Mouse (Mus musculus): ENCODE measurements at regions not wholly inside any gene's neighbourhood (a gene's known extent, or its start where the extent isn't known, plus 50 kb on each side); places are given as distances from the start of the nearest gene placed in this dataset.

DNA sequence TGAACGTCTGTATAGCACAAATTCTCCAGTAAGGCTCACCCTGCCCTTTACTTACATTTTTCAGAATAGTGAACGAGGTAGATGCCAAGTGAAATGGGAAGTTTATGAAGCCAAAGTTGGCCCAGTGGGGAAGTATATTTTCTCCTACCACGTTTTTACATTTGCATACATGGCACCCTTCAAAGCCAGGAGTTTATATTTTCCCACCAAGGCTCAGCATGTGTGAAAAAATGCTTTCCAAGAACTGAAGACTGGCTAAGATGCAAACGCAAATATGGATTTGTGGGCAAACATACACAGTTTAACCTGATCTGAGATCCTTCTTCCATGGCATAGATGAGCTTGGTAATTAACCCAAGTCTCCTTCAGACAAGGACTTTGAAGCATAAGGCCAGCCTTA is 2209.4 kb upstream of the Gm7489 start:
- no peak overlapping the region for H3K4me2 ChIP-seq (replicated peaks; ENCODE audit: low read depth, low read length)
- no peak overlapping the region for H3K27ac ChIP-seq (ENCODE audit: low read length)
- no peak overlapping the region for H3K9ac ChIP-seq (replicated peaks; ENCODE audit: low read depth, low read length)
- ATAC-seq (ENCODE audit: insufficient number of reproducible peaks, insufficient read depth, low FRiP score, low read depth) = no peak
- H3K4me3 ChIP-seq (ENCODE audit: low read depth, low read length) = no peak overlapping the region
- no peaks in the 10 kb centered on the region for H3K27me3 ChIP-seq (ENCODE audit: control insufficient read depth, insufficient read depth, low read length)
- 0 out of 2 replicates have a peak, but pooled peaks cover 3% of the 10 kb centered on the region for H3K4me1 ChIP-seq (ENCODE audit: control insufficient read depth, insufficient read depth, low read length)
- H3K36me3 ChIP-seq (ENCODE audit: control insufficient read depth, insufficient read depth, low read length) = no peaks in the 10 kb centered on the region
- H3K9me3 ChIP-seq (ENCODE audit: control insufficient read depth, low read depth, low read length) = no peaks in the 10 kb centered on the region
- 69% methylated on average over 4 of the region's 4 CpGs for WGBS

GRCm38 (mm10) chr15:51676694-51677093 is 2208.0 kb upstream of the Gm7489 start:
- Histone ChIP-seq H3K4me3 (ENCODE audit: low read depth, low read length) (no peak overlapping the region), H3K4me2 (replicated peaks; ENCODE audit: low read depth, low read length) (no peak overlapping the region), H3K36me3 (ENCODE audit: control insufficient read depth, insufficient read depth, low read length) (no peaks in the 10 kb centered on the region), H3K9me3 (ENCODE audit: control insufficient read depth, low read depth, low read length) (no peaks in the 10 kb centered on the region), H3K9ac (replicated peaks; ENCODE audit: low read depth, low read length) (no peak overlapping the region), H3K4me1 (ENCODE audit: control insufficient read depth, insufficient read depth, low read length) (0 out of 2 replicates have a peak, but pooled peaks cover under 1% of the 10 kb centered on the region), H3K27me3 (ENCODE audit: control insufficient read depth, insufficient read depth, low read length) (no peaks in the 10 kb centered on the region), H3K27ac (ENCODE audit: low read length) (no peak overlapping the region)
- WGBS = 90% methylated on average over 3 of the region's 3 CpGs
- ATAC-seq (ENCODE audit: insufficient number of reproducible peaks, insufficient read depth, low FRiP score, low read depth) = no peak

DNA sequence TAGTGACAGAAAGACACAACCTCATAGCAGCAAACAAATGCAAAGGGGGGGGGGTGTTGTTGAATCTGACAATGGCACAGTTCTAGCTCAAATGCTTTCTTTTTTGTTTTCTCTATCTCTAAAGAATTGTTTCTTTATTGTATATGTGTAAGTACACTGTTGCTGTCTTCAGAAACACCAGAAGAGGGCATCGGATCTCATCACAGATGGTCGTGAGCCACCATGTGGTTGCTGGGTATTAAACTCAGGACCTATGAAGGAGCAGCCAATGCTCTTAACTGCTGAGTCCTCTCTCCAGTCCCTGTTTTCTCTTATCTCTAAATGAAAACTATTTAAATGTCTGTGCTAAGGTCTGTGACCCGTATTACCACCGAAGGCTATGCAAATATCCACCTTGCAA is 2207.4 kb upstream of the Gm7489 start:
- no peak overlapping the region for H3K4me2 ChIP-seq (replicated peaks; ENCODE audit: low read depth, low read length)
- H3K9ac ChIP-seq (replicated peaks; ENCODE audit: low read depth, low read length) = no peak overlapping the region
- H3K4me1 ChIP-seq (ENCODE audit: control insufficient read depth, insufficient read depth, low read length) = no peaks in the 10 kb centered on the region
- H3K27ac ChIP-seq (ENCODE audit: low read length) = no peak overlapping the region
- no peaks in the 10 kb centered on the region for H3K36me3 ChIP-seq (ENCODE audit: control insufficient read depth, insufficient read depth, low read length)
- no peak for ATAC-seq (ENCODE audit: insufficient number of reproducible peaks, insufficient read depth, low FRiP score, low read depth)
- 74% methylated on average over 4 of the region's 4 CpGs for WGBS
- H3K4me3 ChIP-seq (ENCODE audit: low read depth, low read length) = no peak overlapping the region
- no peaks in the 10 kb centered on the region for H3K9me3 ChIP-seq (ENCODE audit: control insufficient read depth, low read depth, low read length)
- H3K27me3 ChIP-seq (ENCODE audit: control insufficient read depth, insufficient read depth, low read length) = no peaks in the 10 kb centered on the region

GRCm38 (mm10) chr15:51679186-51679902 is 2205.4 kb upstream of the Gm7489 start:
- no peaks in the 10 kb centered on the region for H3K9me3 ChIP-seq (ENCODE audit: control insufficient read depth, low read depth, low read length)
- no peaks in the 10 kb centered on the region for H3K27me3 ChIP-seq (ENCODE audit: control insufficient read depth, insufficient read depth, low read length)
- no peak overlapping the region for H3K4me2 ChIP-seq (replicated peaks; ENCODE audit: low read depth, low read length)
- ATAC-seq (ENCODE audit: insufficient number of reproducible peaks, insufficient read depth, low FRiP score, low read depth) = no peak
- no peak overlapping the region for H3K4me3 ChIP-seq (ENCODE audit: low read depth, low read length)
- no peaks in the 10 kb centered on the region for H3K36me3 ChIP-seq (ENCODE audit: control insufficient read depth, insufficient read depth, low read length)
- H3K9ac ChIP-seq (replicated peaks; ENCODE audit: low read depth, low read length) = no peak overlapping the region
- no peak overlapping the region for H3K27ac ChIP-seq (ENCODE audit: low read length)
- no peaks in the 10 kb centered on the region for H3K4me1 ChIP-seq (ENCODE audit: control insufficient read depth, insufficient read depth, low read length)
- 47% methylated on average over 12 of the region's 12 CpGs for WGBS

DNA sequence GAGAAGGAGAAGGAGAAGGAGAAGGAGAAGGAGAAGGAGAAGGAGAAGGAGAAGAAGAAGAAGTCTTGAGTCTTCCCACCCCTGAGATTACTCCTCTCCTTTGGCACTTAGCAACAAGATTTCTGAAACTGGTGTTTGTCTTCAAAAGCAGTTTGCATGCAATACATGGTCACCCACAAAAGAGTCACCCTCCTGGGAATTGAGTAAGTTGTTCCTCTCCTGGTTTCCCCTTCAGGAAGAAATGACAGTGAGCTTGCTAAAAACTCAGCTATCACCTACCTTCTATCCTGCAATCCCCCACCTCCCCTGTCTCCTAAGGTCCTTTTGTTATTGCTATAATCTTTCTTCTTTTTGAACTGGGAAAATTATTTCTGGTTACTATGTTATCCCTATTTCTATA is 2204.2 kb upstream of the Gm7489 start:
- Histone ChIP-seq H3K9ac (replicated peaks; ENCODE audit: low read depth, low read length) (no peak overlapping the region), H3K9me3 (ENCODE audit: control insufficient read depth, low read depth, low read length) (no peaks in the 10 kb centered on the region), H3K4me2 (replicated peaks; ENCODE audit: low read depth, low read length) (no peak overlapping the region), H3K36me3 (ENCODE audit: control insufficient read depth, insufficient read depth, low read length) (no peaks in the 10 kb centered on the region), H3K4me3 (ENCODE audit: low read depth, low read length) (no peak overlapping the region), H3K4me1 (ENCODE audit: control insufficient read depth, insufficient read depth, low read length) (no peaks in the 10 kb centered on the region), H3K27me3 (ENCODE audit: control insufficient read depth, insufficient read depth, low read length) (no peaks in the 10 kb centered on the region), H3K27ac (ENCODE audit: low read length) (no peak overlapping the region)
- no peak for ATAC-seq (ENCODE audit: insufficient number of reproducible peaks, insufficient read depth, low FRiP score, low read depth)

- Histone ChIP-seq H3K27ac (ENCODE audit: low read length) (no peak overlapping the region), H3K9me3 (ENCODE audit: control insufficient read depth, low read depth, low read length) (no peaks in the 10 kb centered on the region), H3K4me3 (ENCODE audit: low read depth, low read length) (no peak overlapping the region), H3K36me3 (ENCODE audit: control insufficient read depth, insufficient read depth, low read length) (no peaks in the 10 kb centered on the region), H3K27me3 (ENCODE audit: control insufficient read depth, insufficient read depth, low read length) (no peaks in the 10 kb centered on the region), H3K4me2 (replicated peaks; ENCODE audit: low read depth, low read length) (no peak overlapping the region), H3K4me1 (ENCODE audit: control insufficient read depth, insufficient read depth, low read length) (no peaks in the 10 kb centered on the region), H3K9ac (replicated peaks; ENCODE audit: low read depth, low read length) (no peak overlapping the region)
- WGBS = 91% methylated on average over 6 of the region's 6 CpGs
- ATAC-seq (ENCODE audit: insufficient number of reproducible peaks, insufficient read depth, low FRiP score, low read depth) = no peak
Measured at GRCm38 (mm10) chr15:51681191-51681590, 2203.5 kb upstream of the Gm7489 start.

DNA sequence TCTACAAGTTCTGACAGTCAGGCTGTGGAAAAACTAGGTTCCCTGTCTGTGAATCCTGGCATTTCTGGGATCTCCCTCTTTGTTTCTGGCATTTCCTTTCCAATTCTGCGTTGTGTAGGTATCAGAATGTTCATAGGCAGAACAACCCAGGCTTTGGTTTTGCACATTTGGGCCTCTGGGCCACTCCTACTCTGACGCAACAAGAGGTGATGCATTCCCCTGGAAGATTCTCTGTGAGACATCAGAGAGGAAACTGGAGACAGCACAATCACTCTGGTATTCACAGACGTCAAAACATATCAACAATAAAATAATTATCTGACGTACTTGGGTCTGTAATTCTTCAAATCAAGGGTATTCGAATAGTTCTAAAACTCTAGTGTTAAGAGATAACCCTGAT is 2202.4 kb upstream of the Gm7489 start:
- H3K27ac ChIP-seq (ENCODE audit: low read length) = no peak overlapping the region
- 57% methylated on average over 5 of the region's 5 CpGs for whole genome bisulfite sequencing
- no peak overlapping the region for H3K4me2 ChIP-seq (replicated peaks; ENCODE audit: low read depth, low read length)
- no peaks in the 10 kb centered on the region for H3K27me3 ChIP-seq (ENCODE audit: control insufficient read depth, insufficient read depth, low read length)
- no peaks in the 10 kb centered on the region for H3K4me1 ChIP-seq (ENCODE audit: control insufficient read depth, insufficient read depth, low read length)
- no peaks in the 10 kb centered on the region for H3K9me3 ChIP-seq (ENCODE audit: control insufficient read depth, low read depth, low read length)
- ATAC-seq (ENCODE audit: insufficient number of reproducible peaks, insufficient read depth, low FRiP score, low read depth) = no peak
- no peaks in the 10 kb centered on the region for H3K36me3 ChIP-seq (ENCODE audit: control insufficient read depth, insufficient read depth, low read length)
- H3K9ac ChIP-seq (replicated peaks; ENCODE audit: low read depth, low read length) = no peak overlapping the region
- H3K4me3 ChIP-seq (ENCODE audit: low read depth, low read length) = no peak overlapping the region

DNA sequence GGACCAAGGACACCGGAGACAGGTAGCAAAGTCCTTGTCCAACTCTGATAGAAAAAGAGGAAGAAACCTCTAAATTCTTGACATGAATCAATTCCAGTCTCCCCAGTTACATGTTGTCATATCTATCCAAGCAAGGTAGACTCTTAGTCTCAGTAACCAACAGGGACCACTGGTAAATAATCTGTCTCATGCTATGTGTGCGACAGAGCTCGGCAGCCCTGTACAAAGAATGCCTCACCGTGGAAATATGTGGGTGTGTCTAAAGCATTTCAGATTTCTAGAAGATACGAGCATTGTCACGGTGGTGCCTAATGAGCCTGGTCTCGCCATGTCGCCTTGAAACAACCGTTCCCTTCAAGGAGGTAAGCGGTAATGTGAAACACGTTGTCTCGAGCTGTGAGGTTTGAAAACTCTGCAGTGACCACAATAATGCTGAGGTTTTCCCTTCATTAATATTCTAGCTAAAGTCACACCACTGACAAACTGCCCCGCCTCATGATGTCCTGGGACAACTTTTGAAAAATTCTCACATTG is 2197.6 kb upstream of the Gm7489 start:
- ATAC-seq (ENCODE audit: insufficient number of reproducible peaks, insufficient read depth, low FRiP score, low read depth) = no peak

DNA sequence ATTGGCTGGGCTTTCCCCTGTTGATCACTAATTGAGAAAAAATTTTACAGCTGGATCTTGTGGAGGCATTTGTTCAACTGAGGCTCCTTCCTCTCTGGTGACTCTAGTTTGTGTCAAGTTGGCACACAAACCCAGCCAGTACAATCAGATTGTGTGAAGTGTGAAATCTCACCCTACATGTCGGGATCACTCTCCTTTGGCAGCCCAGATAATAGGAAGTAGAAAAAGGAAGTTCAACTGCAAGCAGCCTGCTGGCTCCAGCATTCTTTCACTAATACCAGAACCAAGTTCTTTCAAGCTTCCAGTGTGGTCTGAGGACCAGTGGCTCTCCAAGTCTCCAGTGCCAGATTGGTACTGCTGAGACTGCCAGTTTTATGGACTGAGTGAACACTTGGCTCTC is 2195.2 kb upstream of the Gm7489 start:
- Histone ChIP-seq H3K9ac (replicated peaks; ENCODE audit: low read depth, low read length) (no peak overlapping the region), H3K4me2 (replicated peaks; ENCODE audit: low read depth, low read length) (no peak overlapping the region), H3K27me3 (ENCODE audit: control insufficient read depth, insufficient read depth, low read length) (no peaks in the 10 kb centered on the region), H3K4me1 (ENCODE audit: control insufficient read depth, insufficient read depth, low read length) (no peaks in the 10 kb centered on the region), H3K4me3 (ENCODE audit: low read depth, low read length) (no peak overlapping the region), H3K27ac (ENCODE audit: low read length) (no peak overlapping the region), H3K9me3 (ENCODE audit: control insufficient read depth, low read depth, low read length) (no peaks in the 10 kb centered on the region), H3K36me3 (ENCODE audit: control insufficient read depth, insufficient read depth, low read length) (no peaks in the 10 kb centered on the region)
- 79% methylated on average over 1 of the region's 1 CpGs for WGBS
- no peak for ATAC-seq (ENCODE audit: insufficient number of reproducible peaks, insufficient read depth, low FRiP score, low read depth)

More for the DNA sequence above, 2197.6 kb upstream of the Gm7489 start:
- Histone ChIP-seq H3K4me3 (ENCODE audit: low read depth, low read length) (no peak overlapping the region), H3K9ac (replicated peaks; ENCODE audit: low read depth, low read length) (no peak overlapping the region), H3K36me3 (ENCODE audit: control insufficient read depth, insufficient read depth, low read length) (no peaks in the 10 kb centered on the region), H3K4me1 (ENCODE audit: control insufficient read depth, insufficient read depth, low read length) (no peaks in the 10 kb centered on the region), H3K27ac (ENCODE audit: low read length) (no peak overlapping the region), H3K9me3 (ENCODE audit: control insufficient read depth, low read depth, low read length) (no peaks in the 10 kb centered on the region), H3K4me2 (replicated peaks; ENCODE audit: low read depth, low read length) (no peak overlapping the region), H3K27me3 (ENCODE audit: control insufficient read depth, insufficient read depth, low read length) (no peaks in the 10 kb centered on the region)
- WGBS = 86% methylated on average over 13 of the region's 13 CpGs

All from stomach, embryonic 14.5 days (tissue).